Mouse (Mus musculus): Measurements from ENCODE around the gene Rora. TPM values are rescaled to one million over a fixed set of nuclear protein-coding genes. Genes with fewer than 3 reads are reported as not detected.
A peak's percentile ranks its signal among the peaks of the same experiment; 100 is the strongest.

The Rora gene
- polyA plus RNA-seq, 1 experiment from 2014 or later, result 6.0 TPM

DNA sequence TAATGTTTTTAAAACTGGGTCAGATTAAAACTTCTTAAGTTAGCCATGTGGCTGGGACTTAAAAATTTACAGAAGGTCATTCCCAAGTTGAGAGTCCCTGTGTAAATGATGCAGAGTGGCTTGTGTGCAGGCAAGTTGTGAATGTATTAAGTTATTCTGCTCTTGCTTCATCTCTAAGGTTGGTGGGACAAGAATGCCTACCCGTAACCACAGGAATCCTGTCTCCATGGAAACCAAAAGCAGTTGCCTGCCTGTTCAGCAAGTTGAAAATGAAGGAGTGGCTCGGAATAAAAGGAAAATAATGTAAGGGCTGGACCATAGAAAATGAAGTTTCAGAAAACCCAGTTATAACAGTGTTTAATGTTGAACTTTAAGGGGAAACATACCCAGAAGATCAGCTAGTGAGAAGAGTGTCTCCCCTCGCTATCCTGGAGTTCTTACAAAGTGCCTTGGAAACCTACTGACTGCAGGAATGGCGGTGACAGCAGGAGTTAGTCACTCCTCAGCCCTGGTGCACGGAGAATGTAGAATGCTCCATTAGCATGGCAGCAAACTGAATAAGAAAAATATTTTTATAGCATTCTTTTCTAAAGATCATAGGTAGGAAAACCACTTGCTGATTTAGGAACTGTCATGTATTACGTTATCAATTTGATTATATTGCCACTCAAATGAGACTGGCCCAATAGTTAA is 778.4 kb downstream of the Rora start:
- WGBS, result 38% methylated on average over 6 of the region's 6 CpGs
- ATAC-seq (replicated peaks; ENCODE audit: low FRiP score) (no peak), DNase-seq (ENCODE audit: low spot score) (no peak)
- Histone ChIP-seq H3K4me3 (ENCODE audit: low read depth, low read length) (no peak overlapping the region), H3K27me3 (ENCODE audit: control insufficient read depth, insufficient read depth, low read length) (no peaks in the 10 kb centered on the region), H3K9me3 (ENCODE audit: control insufficient read depth, low read length) (no peaks in the 10 kb centered on the region), H3K27ac (ENCODE audit: low read depth, low read length) (peak overlapping the region; percentile 58; the same call in 1 of the 2 replicates), H3K4me1 (replicated peaks; ENCODE audit: control insufficient read depth, insufficient read depth, low read length) (0 out of 2 replicates have a peak, but pooled peaks cover 5% of the 10 kb centered on the region), H3K36me3 (ENCODE audit: control insufficient read depth, insufficient read depth, low read length) (no peaks in the 10 kb centered on the region), H3K9ac (ENCODE audit: low read length) (no peak overlapping the region), H3K4me2 (ENCODE audit: low read depth, low read length, severe bottlenecking) (peak overlapping the region; percentile 21; the same call in 1 of the 2 replicates)

DNA sequence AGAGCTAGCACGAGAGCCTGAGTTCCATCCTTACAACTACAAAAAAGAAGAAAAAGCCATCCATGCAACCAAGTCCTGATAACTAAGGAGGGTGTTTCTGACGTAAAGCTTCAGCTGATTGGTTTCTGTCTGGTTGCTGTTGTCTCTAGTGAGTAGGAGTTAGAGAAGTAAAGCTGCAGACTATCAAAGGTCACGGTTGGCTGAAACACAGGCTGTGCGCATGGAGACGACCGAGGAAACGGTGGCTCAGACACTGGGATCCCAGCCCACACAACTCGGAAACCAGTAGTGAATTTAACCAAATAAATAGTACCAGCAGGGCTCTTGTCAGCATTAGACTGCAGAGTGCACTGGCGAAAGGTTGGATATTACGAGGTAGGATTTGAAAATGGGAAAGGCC is 781.6 kb downstream of the Rora start:
- H3K9me3 ChIP-seq (ENCODE audit: control insufficient read depth, low read length), result no peaks in the 10 kb centered on the region
- H3K4me2 ChIP-seq (ENCODE audit: low read depth, low read length, severe bottlenecking), result no peak overlapping the region
- no peak overlapping the region for H3K9ac ChIP-seq (ENCODE audit: low read length)
- no peak overlapping the region for H3K4me3 ChIP-seq (ENCODE audit: low read depth, low read length)
- H3K27me3 ChIP-seq (ENCODE audit: control insufficient read depth, insufficient read depth, low read length), result no peaks in the 10 kb centered on the region
- 0 out of 2 replicates have a peak, but pooled peaks cover 5% of the 10 kb centered on the region for H3K4me1 ChIP-seq (replicated peaks; ENCODE audit: control insufficient read depth, insufficient read depth, low read length)
- ATAC-seq (replicated peaks; ENCODE audit: low FRiP score) (no peak), DNase-seq (ENCODE audit: low spot score) (no peak)
- H3K27ac ChIP-seq (ENCODE audit: low read depth, low read length), result no peak overlapping the region
- H3K36me3 ChIP-seq (ENCODE audit: control insufficient read depth, insufficient read depth, low read length), result no peaks in the 10 kb centered on the region
- 90% methylated on average over 10 of the region's 10 CpGs for WGBS

DNA sequence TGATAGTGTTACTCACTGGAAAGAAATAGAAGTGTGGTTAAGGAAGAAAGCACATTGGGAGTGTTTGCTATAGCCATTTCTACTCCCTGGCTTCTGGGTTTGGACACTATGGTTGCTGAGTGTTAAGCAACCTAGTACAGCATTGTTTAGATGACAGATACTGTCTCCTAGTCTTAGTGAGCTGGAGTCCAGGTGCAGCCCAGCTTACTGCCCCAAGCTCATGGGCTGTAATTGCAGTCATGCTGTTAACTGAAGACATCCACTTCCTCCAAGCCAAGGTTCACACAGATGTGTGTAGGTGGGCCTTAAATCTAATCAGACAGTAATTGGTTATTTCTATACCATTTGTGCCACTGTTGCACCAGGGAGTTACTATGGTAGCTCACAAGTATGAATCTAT is 782.1 kb downstream of the Rora start:
- no peak overlapping the region for H3K4me3 ChIP-seq (ENCODE audit: low read depth, low read length)
- 0 out of 2 replicates have a peak, but pooled peaks cover 5% of the 10 kb centered on the region for H3K4me1 ChIP-seq (replicated peaks; ENCODE audit: control insufficient read depth, insufficient read depth, low read length)
- no peak overlapping the region for H3K4me2 ChIP-seq (ENCODE audit: low read depth, low read length, severe bottlenecking)
- H3K27ac ChIP-seq (ENCODE audit: low read depth, low read length), result no peak overlapping the region
- no peak overlapping the region for H3K9ac ChIP-seq (ENCODE audit: low read length)
- no peaks in the 10 kb centered on the region for H3K36me3 ChIP-seq (ENCODE audit: control insufficient read depth, insufficient read depth, low read length)
- no peak for ATAC-seq (replicated peaks; ENCODE audit: low FRiP score)
- no peaks in the 10 kb centered on the region for H3K27me3 ChIP-seq (ENCODE audit: control insufficient read depth, insufficient read depth, low read length)
- H3K9me3 ChIP-seq (ENCODE audit: control insufficient read depth, low read length), result no peaks in the 10 kb centered on the region
- no peak for DNase-seq (ENCODE audit: low spot score)

Data from forebrain, embryonic 11.5 days (tissue).